Comparison of ENCODE assay signal across 7 mouse cellular contexts in the genomic region with DNA sequence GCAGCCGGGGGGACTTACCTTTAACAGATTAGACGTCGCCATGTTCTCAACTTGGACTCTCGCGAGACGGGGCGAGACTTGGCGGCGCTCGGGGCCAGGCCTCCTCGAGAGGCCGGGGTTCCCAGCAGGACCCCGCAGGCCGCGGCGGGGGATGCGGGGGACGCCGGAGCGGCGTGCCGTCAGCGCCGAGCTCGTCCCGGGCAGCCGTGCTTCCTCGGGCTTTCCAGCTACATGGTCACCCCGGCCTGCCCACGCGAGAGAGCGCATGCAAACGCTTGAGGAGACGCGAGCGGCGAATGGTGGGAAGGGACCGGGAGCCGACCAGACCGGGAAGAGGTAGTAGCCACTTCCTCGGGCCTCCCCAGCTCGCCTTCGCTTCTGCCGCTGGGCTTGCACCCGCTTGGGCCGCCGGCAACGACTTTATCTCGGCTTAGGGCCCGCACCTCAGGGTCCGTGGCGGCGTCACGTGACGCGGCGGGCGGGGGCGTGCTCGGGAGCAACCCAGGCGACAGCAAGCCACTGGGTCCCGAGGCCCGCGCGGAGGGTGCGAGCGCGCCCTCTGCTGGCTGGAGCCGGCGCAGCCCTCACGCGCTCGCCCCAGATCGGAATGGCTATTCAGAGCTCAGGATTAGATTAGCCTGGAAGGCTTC. TPM values are rescaled to one million over a fixed set of nuclear protein-coding genes. Genes with fewer than 3 reads are reported as not detected.
DNase-seq lines count a peak whose midpoint lies in the region; ATAC-seq lines count a peak whose summit lies in the region.

No protein-coding gene starts in this region.

- H3K36me3 ChIP-seq in intestine, embryonic 15.5 days, result no peaks in the 10 kb centered on the region
- H3K36me3 ChIP-seq in midbrain, embryonic 10.5 days, result peaks cover 14% of the 10 kb centered on the region

- no peaks in the 10 kb centered on the region for H3K27me3 ChIP-seq in intestine, embryonic 15.5 days (replicated peaks)
- H3K27me3 ChIP-seq in midbrain, embryonic 10.5 days (ENCODE audit: low read depth, poor library complexity, severe bottlenecking), result no peaks in the 10 kb centered on the region

- under 1% methylated on average over 73 of the region's 74 CpGs for WGBS in intestine, embryonic 15.5 days
- WGBS in midbrain, embryonic 10.5 days, result under 1% methylated on average over 74 of the region's 74 CpGs

- no peaks in the 10 kb centered on the region for H3K9me3 ChIP-seq in intestine, embryonic 15.5 days
- no peaks in the 10 kb centered on the region for H3K9me3 ChIP-seq in midbrain, embryonic 10.5 days (replicated peaks)

- H3K4me1 ChIP-seq in intestine, embryonic 15.5 days (replicated peaks), result 0 out of 2 replicates have a peak, but pooled peaks cover 6% of the 10 kb centered on the region
- H3K4me1 ChIP-seq in midbrain, embryonic 10.5 days, result peaks cover 26% of the 10 kb centered on the region

- peak; percentile 94 to 98 for DNase-seq in adrenal gland, adult (ENCODE audit: inconsistent age in 2 of 2, low spot score in 1 of 2)
- peak; percentile 91 for DNase-seq in embryo, embryonic 10.5 days (ENCODE audit: low spot score)
- DNase-seq in gastrocnemius, postnatal 25 days, result peak; percentile 92
- DNase-seq in left cerebral cortex, postnatal 25 days (ENCODE audit: low spot score in 2 of 2), result peak; percentile 91 to 94
- DNase-seq in midbrain, embryonic 10.5 days (ENCODE audit: low spot score), result peak; percentile 94
- peak; percentile 96 for DNase-seq in right cerebral cortex, postnatal 4 days

- intact Hi-C loops in left cerebral cortex, postnatal 25 days (cut with DNase I), result no loop called here

- H3K4me3 ChIP-seq in intestine, embryonic 15.5 days (replicated peaks), result peak overlapping the region; percentile 98
- H3K4me3 ChIP-seq in midbrain, embryonic 10.5 days, result peak overlapping the region; percentile 88

- peak overlapping the region; percentile 99 for H3K9ac ChIP-seq in intestine, embryonic 15.5 days

- peak overlapping the region; percentile 96 for H3K27ac ChIP-seq in intestine, embryonic 15.5 days
- peak overlapping the region; percentile 98 for H3K27ac ChIP-seq in midbrain, embryonic 10.5 days (replicated peaks)

- peak; percentile 99 for ATAC-seq in intestine, embryonic 15.5 days

- peak overlapping the region; percentile 70 for H3K4me2 ChIP-seq in intestine, embryonic 15.5 days (replicated peaks)

RNA-seq across cellular contexts. Expression of gene Cul5, which starts 2.7 kb away (rescaled TPM):
- 10 to 100 TPM; 59.5 TPM for total RNA-seq in gastrocnemius, postnatal 25 days (2021)
- polyA plus RNA-seq in intestine, embryonic 15.5 days (2015; fragmentation: Nextera tagmentation; extraction: Ambion mirVana), result 32.2 and 32.3 TPM in 2 replicates
- total RNA-seq in left cerebral cortex, postnatal 25 days (2021), result 10 to 100 TPM; 54.9 to 56.9 TPM
- polyA plus RNA-seq in midbrain, embryonic 10.5 days (2016; fragmentation: Nextera tagmentation; extraction: Ambion mirVana), result 35.3 and 40.7 TPM in 2 replicates

RNA-seq across cellular contexts. Expression of gene Rab39, which starts 38.9 kb away (rescaled TPM):
- total RNA-seq in gastrocnemius, postnatal 25 days (2021), result not detected
- 0.32 and 0.78 TPM in 2 replicates for polyA plus RNA-seq in intestine, embryonic 15.5 days (2015; fragmentation: Nextera tagmentation; extraction: Ambion mirVana)
- 1 to 10 TPM; 1.3 to 1.6 TPM for total RNA-seq in left cerebral cortex, postnatal 25 days (2021)
- polyA plus RNA-seq in midbrain, embryonic 10.5 days (2016; fragmentation: Nextera tagmentation; extraction: Ambion mirVana), result 4.3 and 5.4 TPM in 2 replicates

RNA-seq across cellular contexts. Expression of gene Acat1, which starts 57.0 kb away (rescaled TPM):
- 100 to 1,000 TPM in 1 of 2 experiments, 10 to 100 TPM in 1; 84.1 to 102 TPM for total RNA-seq in gastrocnemius, postnatal 25 days (2021)
- 139 and 153 TPM in 2 replicates for polyA plus RNA-seq in intestine, embryonic 15.5 days (2015; fragmentation: Nextera tagmentation; extraction: Ambion mirVana)
- total RNA-seq in left cerebral cortex, postnatal 25 days (2021), result 10 to 100 TPM; 61.8 TPM
- polyA plus RNA-seq in midbrain, embryonic 10.5 days (2016; fragmentation: Nextera tagmentation; extraction: Ambion mirVana), result 34.9 and 43.3 TPM in 2 replicates

Comparison
In these comparisons a context has a peak if more than half of its experiments do, and no peak if none do; other contexts are left out.
1. Peak in every context shown above with its lines: DNase-seq, ATAC-seq, H3K4me3 ChIP-seq and H3K27ac ChIP-seq.